Mouse (Mus musculus) hindbrain, embryonic 14.5 days (tissue): ENCODE measurements at regions not wholly inside any gene's neighbourhood (a gene's known extent, or its start where the extent isn't known, plus 50 kb on each side); places are given as distances from the start of the nearest gene placed in this dataset.
A peak's percentile ranks its signal among the peaks of the same experiment; 100 is the strongest.

Source experiments
- ATAC-seq: fragments of 200-750 bp; cut with Nextera tagmentation; 2 replicates; pipeline ENCODE4 v1.8.0; 2017; ENCODE audit warnings: moderate number of reproducible peaks, mild to moderate bottlenecking, moderate TSS enrichment, moderate library complexity; ENCODE audit not compliant: low FRiP score
- DNase-seq: peaks from one replicate; pipeline ENCODE4 v3.0.0-alpha.2; 2015; ENCODE audit warnings: low spot score
- H3K27ac ChIP-seq: fragments of 300-500 bp; sonication (generic); 2 replicates; pipeline ENCODE4 v1.5.1; 2014; ENCODE audit warnings: mild to moderate bottlenecking, moderate library complexity
- H3K27me3 ChIP-seq: fragments of 300-500 bp; sonication (generic); 2 replicates; pipeline ENCODE4 v1.6.1; 2014; ENCODE audit warnings: mild to moderate bottlenecking, low read length, mixed read lengths; ENCODE audit not compliant: control insufficient read depth, insufficient read depth
- H3K36me3 ChIP-seq: fragments of 300-500 bp; sonication (generic); replicated peaks from 2 replicates; pipeline ENCODE4 v1.6.1; 2014; ENCODE audit not compliant: control insufficient read depth, insufficient read depth
- H3K4me1 ChIP-seq: fragments of 300-500 bp; sonication (generic); replicated peaks from 2 replicates; pipeline ENCODE4 v1.6.1; 2014; ENCODE audit warnings: antibody characterized with exemption, low read length, mixed read lengths; ENCODE audit not compliant: control insufficient read depth, insufficient read depth
- H3K4me2 ChIP-seq: fragments of 300-500 bp; sonication (generic); replicated peaks from 2 replicates; pipeline ENCODE4 v1.6.1; 2014; ENCODE audit warnings: mild to moderate bottlenecking, moderate library complexity
- H3K4me3 ChIP-seq: fragments of 300-500 bp; sonication (generic); replicated peaks from 2 replicates; pipeline ENCODE4 v1.5.1; 2014; ENCODE audit warnings: mild to moderate bottlenecking, low read length
- H3K9ac ChIP-seq: fragments of 300-500 bp; sonication (generic); 2 replicates; pipeline ENCODE4 v1.6.1; 2014
- H3K9me3 ChIP-seq: fragments of 300-500 bp; sonication (generic); 2 replicates; pipeline ENCODE4 v1.6.1; 2016; ENCODE audit warnings: low read length; ENCODE audit not compliant: control insufficient read depth
- WGBS: fragments of 180-500 bp; shearing (Covaris S2); extraction: QIAGEN DNeasy Blood & Tissue Kit; methylation state at CpG from one replicate; pipeline ENCODE4 v1.1.7; 2014; 5-methylcytosine and 5-hydroxymethylcytosine counted together

DNA sequence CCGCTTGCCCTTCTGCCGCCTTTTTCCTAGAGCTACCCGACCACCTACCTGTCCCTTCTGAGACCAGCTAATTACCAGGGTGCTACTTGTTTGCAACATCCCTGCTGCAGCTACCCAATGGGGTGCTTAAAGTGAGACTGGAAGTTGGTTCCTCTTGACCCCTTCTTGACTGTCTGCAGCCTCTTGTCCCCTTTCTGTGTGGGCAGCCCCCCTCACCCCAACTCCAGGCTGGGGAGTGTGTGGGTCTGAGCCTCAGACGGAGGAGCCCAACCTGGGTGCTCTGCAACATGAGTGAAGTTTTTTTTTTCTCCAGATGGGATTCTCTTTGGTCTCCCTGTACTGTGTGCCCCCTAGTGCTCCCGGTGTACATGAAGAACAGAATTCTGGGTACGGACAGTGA lies 91.7 kb downstream of the Fam168b start:
- Histone ChIP-seq H3K4me2 (peak overlapping the region; percentile 81), H3K27me3 (peaks cover 5% of the 10 kb centered on the region; the same call in 1 of the 2 replicates), H3K9ac (peak overlapping the region; percentile 91), H3K9me3 (no peaks in the 10 kb centered on the region), H3K4me1 (peaks cover 22% of the 10 kb centered on the region), H3K27ac (no peak overlapping the region), H3K4me3 (peak overlapping the region; percentile 83), H3K36me3 (no peaks in the 10 kb centered on the region)
- ATAC-seq: peak; percentile 56
- DNase-seq: no peak
- 3% methylated on average over 6 of the region's 6 CpGs for WGBS

DNA sequence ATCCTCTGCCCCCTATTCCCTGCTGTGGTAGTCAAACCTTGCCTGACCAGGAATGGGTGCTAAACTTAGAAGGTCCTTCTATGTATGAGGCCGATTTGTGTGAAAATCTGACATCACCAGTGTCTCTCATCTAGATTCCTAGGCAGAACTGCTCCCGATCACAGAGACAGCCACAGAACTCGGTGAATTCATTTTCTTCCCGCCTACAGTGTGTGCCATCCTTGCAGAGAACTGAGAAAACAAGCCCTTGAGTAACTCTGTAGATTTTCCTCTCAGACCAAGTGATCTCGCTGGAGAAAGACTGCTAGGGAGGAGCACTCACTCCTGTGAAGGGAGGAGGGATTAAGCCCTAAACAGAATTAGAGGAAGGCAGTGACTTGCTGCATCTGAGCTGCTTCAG lies 89.3 kb downstream of the Fam168b start:
- Histone ChIP-seq H3K9ac (no peak overlapping the region), H3K27me3 (peaks cover 5% of the 10 kb centered on the region; the same call in 1 of the 2 replicates), H3K4me1 (peaks cover 22% of the 10 kb centered on the region), H3K4me2 (no peak overlapping the region), H3K36me3 (no peaks in the 10 kb centered on the region), H3K4me3 (no peak overlapping the region), H3K27ac (no peak overlapping the region), H3K9me3 (no peaks in the 10 kb centered on the region)
- DNase-seq (no peak), ATAC-seq (no peak)
- 63% methylated on average over 5 of the region's 5 CpGs for WGBS

DNA sequence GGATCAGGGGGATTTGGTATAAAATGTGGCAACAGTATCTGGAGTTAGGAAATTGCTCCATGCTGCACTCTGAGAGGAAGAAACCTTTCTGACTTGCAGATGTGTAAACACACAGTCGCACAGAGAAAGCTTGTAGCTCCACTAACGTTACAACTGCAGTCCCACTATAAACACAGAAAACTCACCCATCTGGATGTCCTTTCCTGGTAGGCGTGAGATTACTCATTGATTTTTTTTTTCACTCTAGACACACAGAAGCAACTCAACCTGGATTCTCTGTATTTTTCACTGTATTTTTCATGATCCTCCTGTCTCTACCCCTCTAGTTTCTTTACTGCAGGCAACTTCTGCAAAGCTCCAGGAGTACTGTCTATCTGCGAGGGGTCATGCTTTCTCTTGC lies 82.3 kb downstream of the Fam168b start:
- no peak overlapping the region for H3K27ac ChIP-seq

DNA sequence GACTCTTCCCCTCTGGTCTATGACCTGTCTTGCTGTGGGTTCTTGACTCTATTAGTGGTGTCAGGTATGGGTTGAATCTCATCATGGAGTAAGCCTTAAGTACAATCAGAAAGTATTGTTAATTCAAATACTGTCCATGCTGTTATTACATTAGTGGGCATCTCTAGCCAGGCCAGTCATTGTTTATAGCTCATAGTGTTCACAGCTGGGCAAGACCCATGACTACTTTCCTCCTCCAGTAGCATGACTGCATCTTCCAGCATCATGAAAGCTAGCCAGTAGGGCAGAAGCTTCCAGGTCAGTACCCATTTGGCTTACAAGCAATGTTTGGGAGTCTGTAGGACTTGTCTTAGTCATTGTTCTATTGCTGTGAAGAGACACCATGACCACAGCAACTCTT lies 81.4 kb downstream of the Fam168b start:
- Histone ChIP-seq H3K4me2 (no peak overlapping the region), H3K4me3 (no peak overlapping the region), H3K27me3 (no peaks in the 10 kb centered on the region), H3K36me3 (no peaks in the 10 kb centered on the region; the same call in 1 of the 2 replicates), H3K4me1 (no peaks in the 10 kb centered on the region), H3K9ac (no peak overlapping the region), H3K27ac (no peak overlapping the region), H3K9me3 (no peaks in the 10 kb centered on the region)
- DNase-seq: no peak
- no peak for ATAC-seq

More for the DNA sequence above, 82.3 kb downstream of the Fam168b start:
- no peak overlapping the region for H3K9ac ChIP-seq
- no peaks in the 10 kb centered on the region; the same call in 1 of the 2 replicates for H3K36me3 ChIP-seq
- H3K9me3 ChIP-seq: no peaks in the 10 kb centered on the region
- H3K4me3 ChIP-seq: no peak overlapping the region
- ATAC-seq (no peak), DNase-seq (no peak)
- 84% methylated on average over 4 of the region's 4 CpGs for WGBS
- no peaks in the 10 kb centered on the region for H3K27me3 ChIP-seq
- H3K4me2 ChIP-seq: no peak overlapping the region
- H3K4me1 ChIP-seq: no peaks in the 10 kb centered on the region

DNA sequence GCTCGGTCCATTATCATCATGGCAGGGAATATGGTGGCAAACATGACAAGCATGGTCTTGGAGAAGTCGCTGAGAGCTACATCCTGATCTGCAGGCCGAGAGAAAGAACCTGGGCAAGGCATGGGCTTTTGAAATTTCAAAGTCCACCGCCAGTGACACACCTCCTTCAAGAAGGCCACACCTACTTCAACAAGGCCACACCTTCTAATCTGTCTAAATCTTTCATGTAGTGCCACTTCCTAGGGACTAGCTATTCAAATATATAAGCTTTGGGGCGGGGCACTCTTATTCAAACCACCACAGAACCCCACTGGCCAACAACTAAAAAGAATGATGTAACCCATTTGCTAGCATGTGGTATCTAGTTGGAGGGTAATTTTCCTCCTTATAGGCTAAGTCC lies 81.0 kb downstream of the Fam168b start:
- no peak for DNase-seq
- no peaks in the 10 kb centered on the region for H3K27me3 ChIP-seq
- H3K4me1 ChIP-seq: no peaks in the 10 kb centered on the region
- no peak overlapping the region for H3K4me3 ChIP-seq
- no peak overlapping the region for H3K9ac ChIP-seq
- H3K9me3 ChIP-seq: no peaks in the 10 kb centered on the region
- no peak for ATAC-seq
- H3K36me3 ChIP-seq: no peaks in the 10 kb centered on the region; the same call in 1 of the 2 replicates
- no peak overlapping the region for H3K4me2 ChIP-seq
- no peak overlapping the region for H3K27ac ChIP-seq
- 92% methylated on average over 5 of the region's 5 CpGs for WGBS
